Mouse (Mus musculus): Measurements from ENCODE around the gene Msto1.

GRCm38 (mm10) chr3:88950576-88951326 lies 37.0 kb upstream of the Msto1 start, which contains the start of the genes Ash1l and Dap3:
- TF ChIP-seq TCF12 (IDR thresholded peaks at IDR 0.05; ENCODE audit: low read depth, low read length) (peak; percentile 19; the same call in 1 of the 2 replicates), POLR2AphosphoS2 (IDR thresholded peaks at IDR 0.05; ENCODE audit: low read length) (no peak), CTCF (IDR thresholded peaks at IDR 0.05 in 2 of 3, conservative IDR thresholded peaks at IDR 0.05 in 1 of 3; ENCODE audit: control insufficient read depth in 1 of 3, insufficient read depth in 1 of 3, low read depth in 2 of 3, low read length in 3 of 3, poor library complexity in 1 of 3, severe bottlenecking in 1 of 3) (0 out of 6 replicates have a peak, but pooled peaks of 2 of the 3 experiments have one; percentile 8 to 12), NELFE (IDR thresholded peaks at IDR 0.05; ENCODE audit: low read depth, low read length) (peak; percentile 4; the same call in 1 of the 2 replicates), KAT2A (conservative IDR thresholded peaks at IDR 0.05; ENCODE audit: low read depth, low read length) (no peak; the same call in 1 of the 2 replicates), POLR2A (IDR thresholded peaks at IDR 0.05; ENCODE audit: control insufficient read depth in 1 of 2, insufficient read depth in 1 of 2, low read depth in 1 of 2, low read length in 2 of 2, poor library complexity in 1 of 2) (peak; percentile 41 to 76; a peak in 2 of 4 replicates), ZKSCAN1 (IDR thresholded peaks at IDR 0.05; ENCODE audit: low read depth, low read length) (no peak), USF1 (IDR thresholded peaks at IDR 0.05; ENCODE audit: low read depth, low read length) (no peak), MYC (IDR thresholded peaks at IDR 0.05; ENCODE audit: low read depth, low read length) (peak; percentile 9; the same call in 1 of the 2 replicates), CHD2 (IDR thresholded peaks at IDR 0.05; ENCODE audit: low read length) (no peak), POLR2AphosphoS5 (IDR thresholded peaks at IDR 0.05; ENCODE audit: borderline replicate concordance, low read depth, low read length) (no peak), SIN3A (IDR thresholded peaks at IDR 0.05; ENCODE audit: low read length) (peak; percentile 82), BHLHE40 (IDR thresholded peaks at IDR 0.05; ENCODE audit: borderline replicate concordance, low read depth, low read length) (no peak), GATA1 (IDR thresholded peaks at IDR 0.05; ENCODE audit: low read depth, low read length) (no peak)
